Mouse (Mus musculus): ENCODE data around the gene Six5.

DNA sequence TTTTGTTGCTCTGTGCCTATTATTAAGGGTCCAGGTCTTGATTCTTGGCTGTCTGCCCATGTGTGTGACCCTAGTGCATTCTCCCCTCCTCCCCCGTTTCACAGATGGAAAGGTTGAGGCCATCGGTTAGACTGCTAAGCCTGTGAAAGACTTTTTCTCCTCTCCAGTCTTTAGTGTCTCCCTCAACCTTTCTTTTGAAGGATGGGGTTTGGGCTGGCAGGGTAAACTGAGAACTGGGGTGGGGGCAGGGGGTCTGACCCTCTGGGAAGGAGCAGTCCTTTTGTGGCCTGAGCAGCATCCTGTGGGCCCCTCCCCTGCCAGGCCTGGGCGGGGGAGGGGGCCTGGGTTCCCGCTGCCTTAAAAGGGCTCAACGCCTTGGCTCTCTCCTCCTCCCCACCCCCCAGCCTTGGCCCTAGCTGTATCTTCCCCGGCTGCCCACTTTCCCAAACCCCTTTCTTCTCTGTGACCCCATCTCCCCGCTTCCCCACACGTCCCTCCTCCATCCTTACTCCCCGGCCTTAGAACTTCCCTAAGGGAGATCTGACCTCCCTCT lies 9.4 kb upstream of the Six5 start:
- no peak for TF ChIP-seq CTCF (IDR thresholded peaks at IDR 0.05; ENCODE audit: borderline replicate concordance, control insufficient read depth, extremely low read depth, insufficient read depth, low read length, poor library complexity)
- no peak for TF ChIP-seq POLR2A (IDR thresholded peaks at IDR 0.05; ENCODE audit: control insufficient read depth, extremely low read depth, insufficient read depth, low read length, poor library complexity)

Measured in thymus, adult 2 months (tissue).